Mouse (Mus musculus) spleen, postnatal 36 days (tissue): ENCODE data around the gene Pop5.

ENCODE experiments used
- DNase-seq, 2 experiments: peaks; one replicate each; pipeline ENCODE4 v3.0.0; 2022; ENCODE audit warnings: low spot score in 2 of 2, mixed read lengths in 1 of 2

Gene Pop5

GRCm38 (mm10) chr5:115262502-115263291, 27.1 kb downstream of the Pop5 start:
- DNase-seq, result no peak

GRCm38 (mm10) chr5:115266340-115266739, 30.7 kb downstream of the Pop5 start:
- no peak for DNase-seq

GRCm38 (mm10) chr5:115266787-115267468, 31.3 kb downstream of the Pop5 start:
- peak; percentile 48 to 78 for DNase-seq

GRCm38 (mm10) chr5:115267469-115268045, 31.9 kb downstream of the Pop5 start:
- no peak for DNase-seq

- no peak for DNase-seq
Observed at GRCm38 (mm10) chr5:115268266-115268665, 32.6 kb downstream of the Pop5 start.

- no peak for DNase-seq
Observed at GRCm38 (mm10) chr5:115269969-115270368, 34.3 kb downstream of the Pop5 start.

- peak; percentile 25 to 36 for DNase-seq
Observed at GRCm38 (mm10) chr5:115271931-115272811, 36.5 kb downstream of the Pop5 start.

- DNase-seq, result peak; percentile 94 to 97
Observed at GRCm38 (mm10) chr5:115272812-115273548, 37.3 kb downstream of the Pop5 start, which contains the start of gene Rnf10. Gene Rnf10 (minus strand): TSS chr5:115272898.

- no peak for DNase-seq
Observed at GRCm38 (mm10) chr5:115273549-115274135, 38.0 kb downstream of the Pop5 start.

GRCm38 (mm10) chr5:115274353-115274752, 38.7 kb downstream of the Pop5 start:
- no peak for DNase-seq

GRCm38 (mm10) chr5:115274771-115275170, 39.1 kb downstream of the Pop5 start:
- DNase-seq, result no peak

GRCm38 (mm10) chr5:115275998-115276397, 40.4 kb downstream of the Pop5 start:
- peak; percentile 26 to 43 for DNase-seq

- no peak for DNase-seq
Observed at GRCm38 (mm10) chr5:115278053-115278452, 42.4 kb downstream of the Pop5 start.

- no peak for DNase-seq
Observed at GRCm38 (mm10) chr5:115278785-115279184, 43.1 kb downstream of the Pop5 start.

GRCm38 (mm10) chr5:115279226-115280049, 43.8 kb downstream of the Pop5 start, which contains the start of gene Coq5:
Gene Coq5 (plus strand): TSS chr5:115279666.
- peak; percentile 80 to 86 for DNase-seq

GRCm38 (mm10) chr5:115280050-115280687, 44.5 kb downstream of the Pop5 start:
- DNase-seq, result peak in 1 of 2 experiments; percentile 15

- peak in 1 of 2 experiments; percentile 25 for DNase-seq
Observed at GRCm38 (mm10) chr5:115284735-115285134, 49.1 kb downstream of the Pop5 start.

GRCm38 (mm10) chr5:115294173-115294572, 58.5 kb downstream of the Pop5 start:
- DNase-seq, result no peak
